Mouse (Mus musculus): Measurements from ENCODE around the gene Zfp109.

- no peak for TF ChIP-seq POLR2A (IDR thresholded peaks at IDR 0.05; ENCODE audit: control insufficient read depth, low read depth, low read length)
- no peak for TF ChIP-seq CTCF (IDR thresholded peaks at IDR 0.05; ENCODE audit: control insufficient read depth, insufficient read depth, insufficient replicate concordance, low read depth, low read length)
These were observed 32.4 kb upstream of the Zfp109 start for GRCm38 (mm10) chr7:24269667-24270287.
